Mouse (Mus musculus) left cerebral cortex, adult 8-10 months (tissue): ENCODE measurements around the gene Saysd1. TPM values are rescaled to one million over a fixed set of nuclear protein-coding genes. Genes with fewer than 3 reads are reported as not detected.

Experiments
- DNase-seq, 2 experiments: peaks; one replicate each; pipeline ENCODE4 v3.0.0; 2022; ENCODE audit warnings: low spot score in 2 of 2
- total RNA-seq, 4 experiments: library from RNA; stranded (reverse); gene quantifications; 2 replicates each; pipeline ENCODE4 v1.2.4; 2022

Gene Saysd1
- total RNA-seq, 4 experiments from 2014 or later, result 3.3 to 4.4 (median 4.0) TPM

DNA sequence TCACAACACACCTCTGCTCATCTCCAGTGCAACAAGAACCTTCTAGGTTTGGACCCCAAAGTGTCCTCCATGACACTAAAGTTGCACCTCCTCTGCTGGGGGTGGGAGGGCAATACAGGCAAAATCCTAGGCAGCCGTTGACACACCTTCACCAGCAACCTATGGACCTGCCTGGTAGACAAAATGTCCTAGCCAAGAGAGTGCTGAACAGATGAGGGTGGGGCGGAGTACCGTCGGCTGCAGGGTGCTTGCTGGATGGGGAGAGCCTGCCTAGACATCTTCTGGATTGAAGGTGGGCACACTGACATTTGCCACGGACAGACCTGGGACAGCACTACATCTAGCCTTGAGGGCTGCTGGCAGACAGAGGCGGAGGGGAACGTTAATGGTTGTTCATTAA lies 26.1 kb upstream of the Saysd1 start:
- no peak for DNase-seq

DNA sequence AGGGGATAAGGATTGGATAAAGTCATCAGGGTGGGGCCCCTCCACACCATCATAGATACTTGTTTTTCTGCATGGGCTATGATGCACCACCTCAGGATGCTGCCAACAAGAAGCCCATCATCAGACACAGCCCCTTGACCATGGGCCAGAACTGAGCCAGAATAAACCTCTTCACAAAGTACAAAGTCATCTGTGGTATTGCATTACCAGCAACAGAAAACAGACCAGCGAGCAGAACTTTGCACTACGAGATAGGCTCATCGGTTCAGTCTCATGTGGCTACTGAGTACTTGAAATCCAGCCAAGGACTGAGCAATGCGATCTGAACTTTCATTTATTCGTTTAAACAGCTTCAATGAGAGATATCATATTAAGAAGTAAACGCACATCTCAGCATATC lies 24.4 kb upstream of the Saysd1 start:
- no peak for DNase-seq

DNA sequence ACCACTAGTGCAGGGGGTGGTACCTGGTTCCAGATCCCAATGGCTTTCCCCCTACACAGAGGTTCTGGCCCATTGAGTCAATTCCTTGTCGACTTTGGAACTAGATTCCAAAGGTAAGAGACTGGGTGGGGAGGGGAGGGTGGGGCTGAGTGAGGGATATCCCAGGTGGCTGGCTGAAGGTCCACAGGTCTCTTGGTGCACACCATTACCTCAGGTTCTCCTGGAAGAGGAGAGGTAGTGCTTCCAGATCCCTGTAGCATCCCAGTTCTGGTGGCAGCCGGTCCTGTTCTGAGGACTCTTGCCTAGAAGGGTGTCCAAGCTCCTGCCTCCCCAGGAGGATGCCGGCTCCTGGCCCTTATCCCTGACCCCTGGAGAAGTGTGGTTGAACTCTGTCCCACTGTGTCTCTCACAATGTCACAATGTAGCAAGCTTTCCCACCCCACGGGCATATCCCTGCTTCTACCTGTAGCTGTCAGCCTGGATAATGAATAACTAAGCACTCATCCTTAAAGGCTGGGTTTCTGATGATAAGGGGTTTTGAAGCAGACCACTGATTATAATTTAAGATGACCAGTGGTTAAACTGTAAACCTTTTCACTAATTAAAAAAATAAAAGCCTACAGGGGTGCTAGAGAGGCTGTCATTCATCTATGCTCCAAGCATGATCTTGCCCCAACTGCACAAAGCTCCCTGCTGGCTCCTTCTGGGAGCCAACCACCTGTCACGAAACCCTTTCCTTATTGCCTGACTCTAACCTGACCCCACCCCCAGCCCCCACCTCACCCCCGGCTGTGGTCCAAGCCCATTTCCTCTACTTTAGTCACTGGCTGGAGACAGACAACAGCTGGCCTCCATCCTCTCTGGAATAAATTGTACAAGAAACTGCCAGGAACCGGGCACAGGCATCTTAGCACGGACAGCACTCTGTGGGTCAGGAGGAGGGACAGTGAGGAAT lies 20.7 kb upstream of the Saysd1 start:
- no peak for DNase-seq

DNA sequence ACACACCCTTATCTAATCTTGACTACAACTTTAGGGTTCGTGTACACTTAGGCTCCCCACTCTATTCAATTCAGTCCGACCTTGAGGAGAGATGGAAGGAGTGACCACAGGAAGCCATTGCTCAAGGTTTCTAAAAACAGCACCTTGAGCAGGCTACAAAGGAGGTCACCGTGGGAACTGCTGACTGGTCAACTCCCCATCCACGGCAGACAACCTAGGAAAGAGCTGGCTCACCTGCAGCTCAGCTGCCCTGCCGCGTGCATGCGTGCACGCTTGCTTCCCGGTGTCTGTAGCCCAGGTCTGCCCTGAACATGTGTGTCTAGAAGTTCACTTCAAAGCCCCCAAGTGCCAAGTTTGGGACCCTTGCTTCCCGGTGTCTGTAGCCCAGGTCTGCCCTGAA lies 19.3 kb upstream of the Saysd1 start:
- no peak for DNase-seq

DNA sequence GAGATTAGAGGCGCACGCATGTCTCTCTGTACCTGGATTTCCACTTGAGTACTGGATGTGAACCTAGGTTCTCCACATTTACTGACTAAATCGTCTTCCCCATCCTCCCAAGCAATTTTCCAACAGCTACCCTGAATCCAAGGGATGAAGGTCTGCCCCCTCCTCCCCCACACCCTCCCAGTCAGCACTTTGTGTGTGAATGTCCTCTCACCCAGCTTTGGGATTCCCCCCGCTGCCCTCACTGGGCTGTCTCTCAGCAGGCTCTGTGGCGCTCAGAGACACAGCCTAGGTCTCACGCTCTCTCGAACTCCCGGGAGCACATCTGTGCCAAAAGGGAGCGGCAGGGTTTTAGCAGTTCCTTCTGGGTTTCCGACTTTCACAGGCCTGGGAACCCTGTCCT lies 17.4 kb upstream of the Saysd1 start:
- no peak for DNase-seq

DNA sequence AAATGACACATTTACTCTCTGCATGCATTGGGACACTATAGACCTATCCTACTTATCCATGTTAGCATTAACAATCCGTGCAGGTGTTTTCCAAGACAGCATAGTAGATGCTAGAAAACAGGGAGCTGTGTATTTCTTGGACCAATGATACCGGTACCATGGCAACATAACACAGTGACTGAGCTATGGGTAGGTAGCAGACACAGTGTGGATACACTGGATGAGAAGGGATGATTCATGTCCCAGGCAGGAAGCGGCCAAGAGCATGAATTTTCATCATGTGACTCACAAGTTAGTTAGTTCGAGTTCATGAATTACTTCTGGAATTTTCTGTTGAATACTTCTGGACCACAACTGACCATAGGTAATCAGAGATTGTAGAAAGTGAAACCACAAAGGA lies 16.6 kb upstream of the Saysd1 start:
- no peak for DNase-seq

DNA sequence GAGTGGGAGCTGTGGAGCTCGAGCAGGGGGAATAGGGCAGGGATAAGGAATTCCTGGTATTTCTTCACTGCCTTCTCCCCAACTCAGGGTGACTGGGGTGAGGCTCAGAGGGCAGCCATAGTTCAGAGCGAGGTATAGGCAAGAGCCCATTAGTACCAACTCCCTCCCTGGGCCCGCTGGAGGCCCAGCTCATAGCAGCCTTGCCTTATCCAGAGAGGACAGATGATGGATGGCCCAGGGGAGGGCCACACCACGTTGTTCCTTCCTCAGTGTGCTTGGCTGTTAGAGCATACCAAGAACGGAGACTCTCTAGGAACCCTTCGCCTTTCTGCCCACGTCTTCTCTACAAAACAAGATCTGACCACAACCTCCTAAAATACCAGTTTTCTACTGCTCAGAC lies 15.9 kb upstream of the Saysd1 start:
- DNase-seq, result no peak

DNA sequence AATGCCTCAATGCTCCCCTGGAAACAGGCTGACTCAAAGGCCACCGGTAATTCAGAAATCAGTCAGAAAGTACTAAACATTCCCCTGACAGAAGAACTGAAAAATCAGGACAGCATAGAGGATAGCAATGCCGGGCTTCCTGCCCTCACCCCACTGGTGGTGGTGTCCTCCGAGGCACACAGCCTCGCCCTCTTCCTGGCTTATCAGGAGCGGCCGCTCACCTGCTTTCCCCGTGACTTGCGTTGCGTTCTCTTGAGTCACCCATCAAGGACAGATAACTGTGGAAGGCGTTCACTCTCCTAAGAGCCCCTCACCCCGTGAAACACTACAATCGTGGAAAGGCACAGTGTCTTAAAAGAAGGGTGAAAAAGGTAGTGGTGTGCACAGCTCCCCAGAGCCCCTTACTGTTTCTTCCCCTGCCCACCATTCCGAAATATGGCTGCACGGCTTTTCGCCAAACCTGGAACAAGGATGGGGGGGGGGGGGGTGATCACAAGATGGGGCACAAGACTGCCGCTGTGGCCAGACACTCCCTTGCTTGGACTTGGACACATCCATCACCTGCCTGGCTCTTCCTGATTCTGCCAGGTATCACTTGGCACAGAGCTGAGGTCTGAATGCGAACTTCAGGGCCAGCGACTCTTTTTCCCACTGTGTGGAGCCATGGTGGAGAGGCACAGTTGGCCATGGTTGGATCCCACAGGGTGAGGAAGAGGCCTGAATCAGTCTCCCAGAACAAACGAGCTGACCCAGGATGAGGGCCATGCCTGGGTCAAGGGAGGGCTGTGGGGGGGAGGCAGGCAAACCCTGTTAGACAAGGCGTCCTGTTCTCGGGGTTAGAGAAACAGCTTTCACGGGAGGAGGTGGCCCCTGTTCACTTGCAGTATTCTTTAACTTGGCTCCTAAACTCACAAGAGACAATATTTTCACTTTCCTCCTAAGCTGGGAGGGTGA lies 11.1 kb upstream of the Saysd1 start:
- DNase-seq, result no peak

DNA sequence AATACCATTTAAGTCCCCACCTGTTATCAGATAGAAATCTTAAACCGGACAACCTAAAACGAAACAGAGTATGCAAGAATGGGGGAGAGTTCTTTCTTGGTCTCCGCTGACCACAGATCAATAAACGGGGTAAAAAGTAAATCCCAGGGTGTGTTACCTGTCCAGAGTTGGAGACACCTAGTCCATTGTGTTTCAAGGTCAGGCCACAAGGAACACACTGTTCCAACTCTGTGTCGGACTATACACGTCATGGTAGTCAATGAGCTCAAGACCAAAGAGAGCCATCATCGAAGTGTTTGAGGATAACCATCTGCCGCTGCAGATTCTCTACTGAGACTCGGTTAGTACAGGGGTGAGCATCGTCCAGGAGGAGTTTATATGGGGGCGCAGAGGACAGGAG lies 10.2 kb upstream of the Saysd1 start:
- no peak for DNase-seq

DNA sequence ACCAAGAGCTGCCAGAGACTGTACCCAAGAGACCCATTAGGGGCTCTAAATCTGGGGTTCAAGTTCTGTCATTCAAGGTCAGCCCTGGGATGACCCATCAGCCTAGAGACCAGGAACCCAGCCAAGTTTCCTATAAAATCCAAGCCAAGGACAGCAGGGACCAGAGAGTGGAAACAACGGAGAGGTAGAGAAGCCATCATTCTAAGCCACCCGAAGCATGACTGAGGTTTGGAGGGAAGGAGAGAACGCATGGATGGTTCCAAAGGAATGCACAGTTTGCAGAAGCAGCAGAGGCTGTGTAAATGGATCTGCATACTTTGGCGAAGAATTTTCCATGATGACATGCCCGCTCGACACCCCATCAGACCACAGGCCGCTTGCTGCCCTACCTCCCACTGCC lies 9.5 kb upstream of the Saysd1 start:
- DNase-seq, result no peak

DNA sequence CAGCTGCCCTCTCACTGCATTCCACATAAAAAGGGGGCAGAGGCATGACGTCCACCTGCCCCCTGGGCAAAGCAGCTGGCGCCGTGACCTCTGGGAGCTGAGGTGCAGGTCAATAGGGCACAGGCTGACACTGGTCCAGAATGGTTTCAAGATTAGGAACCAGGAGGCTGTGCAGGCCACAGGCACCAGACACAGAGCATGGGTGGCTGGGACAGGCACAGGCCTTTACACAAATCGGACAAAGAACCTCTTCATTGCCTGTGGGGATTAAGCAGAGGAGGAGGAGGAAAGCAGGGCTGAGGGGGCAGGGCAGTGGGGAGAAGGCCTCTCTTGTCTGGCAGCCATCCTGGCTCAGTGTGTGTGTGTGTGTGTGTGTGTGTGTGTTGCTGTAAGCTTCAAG lies 5.8 kb upstream of the Saysd1 start:
- peak; percentile 5 to 45 for DNase-seq

DNA sequence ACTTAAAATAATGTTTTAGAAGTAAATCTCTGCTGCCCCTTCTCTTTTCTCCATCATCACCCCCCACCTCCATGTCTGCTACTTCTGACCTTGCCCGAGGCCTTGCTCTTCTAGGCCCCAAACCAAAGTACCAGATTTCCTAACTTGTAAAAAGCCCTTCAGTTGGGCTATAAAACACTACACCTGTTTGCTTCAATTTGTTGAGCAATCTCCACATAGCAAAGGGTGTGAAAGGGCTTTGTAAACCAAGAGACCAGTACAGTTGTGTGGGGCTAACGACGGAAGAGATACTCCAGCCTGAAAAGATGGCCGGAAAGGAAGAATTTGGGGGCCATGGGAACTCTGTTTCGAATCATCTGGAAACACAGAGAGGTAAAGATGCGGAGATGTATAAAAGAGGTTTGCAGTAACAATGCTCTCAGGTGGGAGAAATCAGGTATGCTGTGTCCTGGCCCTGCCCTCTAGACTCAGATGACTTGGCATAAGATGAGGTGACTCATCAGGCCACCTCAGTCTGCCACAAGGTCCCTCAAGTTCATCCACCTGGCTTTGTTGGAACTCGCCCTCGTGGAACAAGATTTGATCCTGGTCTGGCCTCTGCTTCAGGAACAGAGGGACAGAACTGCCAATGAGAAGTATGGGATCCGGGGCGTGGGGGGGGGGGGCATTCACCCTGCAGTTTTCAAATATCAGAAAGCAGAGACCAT lies 3.2 kb downstream of the Saysd1 start:
- no peak for DNase-seq

DNA sequence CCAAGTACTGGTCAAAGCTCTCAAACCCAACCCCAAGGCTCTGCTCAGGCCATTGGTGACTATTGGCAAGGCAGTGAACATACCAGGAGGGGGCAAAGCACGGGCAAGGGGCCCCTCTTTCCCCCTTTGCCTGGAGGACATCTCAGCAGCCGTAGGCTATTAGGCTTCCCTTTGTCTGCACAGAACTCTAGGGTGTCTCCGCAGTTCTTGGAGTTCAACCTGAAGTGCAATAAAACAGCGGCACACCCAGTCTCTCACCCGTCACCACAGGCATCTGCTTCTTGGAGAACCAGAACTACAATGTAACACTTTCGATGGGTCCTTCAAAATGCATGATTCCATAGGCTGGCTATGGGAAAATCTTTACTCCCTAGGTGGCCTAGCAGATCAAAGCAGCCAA lies 10.2 kb downstream of the Saysd1 start:
- no peak for DNase-seq

DNA sequence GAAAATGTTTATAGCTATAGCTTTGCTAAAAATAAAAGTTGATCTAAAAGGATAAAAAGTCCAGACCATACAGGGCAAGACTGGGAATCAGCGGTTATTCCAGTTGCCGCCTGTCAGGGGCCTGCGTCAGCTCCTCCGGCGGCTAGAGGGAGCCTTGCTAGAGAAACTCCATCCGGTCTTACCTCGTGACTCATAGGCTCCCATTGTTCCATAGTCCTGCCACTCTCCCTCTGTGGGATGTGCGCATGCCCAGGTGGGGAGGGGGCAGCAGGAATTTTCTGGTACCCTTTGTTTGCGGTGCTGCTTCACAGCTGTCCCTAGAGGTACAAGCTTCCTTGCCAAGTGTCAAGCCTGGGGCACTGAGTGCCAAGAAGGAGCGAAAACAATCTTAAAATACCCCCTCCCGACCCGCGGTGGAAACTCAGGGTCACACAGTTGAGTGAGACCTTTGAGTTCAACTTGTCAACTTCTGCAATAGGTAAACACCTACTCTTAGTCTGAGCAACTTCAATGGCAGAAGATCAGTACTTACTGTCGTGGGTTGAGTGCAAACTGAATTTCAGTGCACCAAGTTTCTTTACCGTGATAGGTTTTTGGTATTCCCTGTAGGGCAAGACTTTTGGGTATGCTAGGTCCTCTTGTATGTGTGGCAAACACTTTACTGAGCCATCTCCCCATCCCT lies 10.8 kb downstream of the Saysd1 start:
- DNase-seq, result no peak

DNA sequence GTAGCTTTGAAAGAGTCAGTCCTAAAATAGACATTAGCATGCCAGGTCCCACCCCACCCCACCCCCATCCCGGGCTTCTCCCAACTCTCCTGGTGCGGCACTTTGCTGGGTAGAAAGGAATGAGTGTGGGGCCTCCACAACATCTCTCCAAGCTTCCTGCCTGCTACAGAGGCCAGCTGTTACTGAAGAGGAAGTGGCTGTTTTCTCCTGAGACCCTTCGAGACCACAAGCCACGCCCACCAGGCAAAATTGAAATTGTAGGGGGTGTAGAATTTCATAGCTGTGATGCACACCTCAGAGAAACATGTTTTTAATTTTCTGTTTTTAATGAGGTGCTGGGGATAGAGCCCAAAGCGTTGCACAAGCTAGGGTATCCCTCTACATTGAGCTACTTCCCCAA lies 17.5 kb downstream of the Saysd1 start:
- DNase-seq, result no peak

DNA sequence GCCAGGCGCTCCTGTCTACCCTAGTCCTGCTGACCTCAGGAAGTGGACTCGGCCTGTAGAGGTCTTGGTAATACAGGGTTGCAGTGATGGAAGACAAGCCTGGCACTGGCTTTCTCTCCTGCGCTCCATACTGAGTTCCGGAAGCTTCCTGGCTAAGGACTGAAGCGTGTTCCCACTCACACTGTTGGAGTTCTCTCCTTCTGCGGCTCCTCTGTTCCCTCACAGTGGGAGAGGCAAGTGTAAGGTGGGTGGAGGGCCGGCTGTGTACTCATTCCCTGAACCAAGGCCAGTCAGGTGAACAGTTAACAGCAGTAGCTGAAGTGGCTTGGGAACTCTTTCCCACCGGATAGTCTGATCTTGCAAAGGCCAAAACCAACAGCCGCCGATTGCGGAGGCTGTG lies 18.3 kb downstream of the Saysd1 start:
- no peak for DNase-seq

DNA sequence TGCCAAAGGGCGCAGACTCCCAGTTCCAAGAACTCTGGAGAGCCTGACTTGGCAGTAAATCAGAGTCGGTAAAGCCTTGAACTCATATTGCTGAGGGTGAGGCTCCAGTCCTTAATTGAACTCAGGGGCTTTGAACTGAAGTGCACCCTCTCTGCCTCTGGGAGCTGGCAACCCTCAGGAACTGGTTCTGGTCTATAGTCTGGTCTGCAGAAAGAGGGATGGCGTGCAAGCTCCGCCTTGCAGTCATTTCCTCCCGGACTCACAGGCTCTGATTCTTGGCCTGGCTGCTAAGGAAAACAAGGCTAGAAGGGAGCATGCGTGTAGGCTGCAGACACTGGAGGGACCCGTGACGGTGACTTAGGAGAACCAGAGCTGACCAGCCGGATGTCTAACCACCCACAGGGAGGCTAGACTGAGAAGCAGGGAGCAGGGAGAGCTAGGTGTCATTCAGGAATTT lies 22.2 kb downstream of the Saysd1 start:
- DNase-seq, result no peak

DNA sequence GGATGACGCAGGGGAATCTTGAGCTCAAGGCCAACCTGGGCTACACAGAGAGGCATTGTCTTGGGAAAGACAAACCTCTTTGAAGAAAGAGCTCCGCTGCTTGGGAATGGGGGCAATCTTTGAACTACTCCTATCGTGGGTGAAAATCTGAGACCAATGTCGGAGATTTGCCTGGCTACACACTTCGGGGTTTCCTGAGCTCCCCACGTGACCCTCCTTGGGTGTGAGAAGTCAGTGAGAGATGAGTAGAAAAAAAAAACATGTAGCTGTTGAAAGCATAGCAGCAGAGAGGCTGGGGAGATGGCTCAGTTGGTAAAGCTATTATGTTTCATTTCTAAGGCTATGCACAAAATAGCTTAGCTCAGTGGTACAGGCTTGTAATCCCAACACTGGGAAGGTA lies 23.4 kb downstream of the Saysd1 start:
- DNase-seq, result no peak

DNA sequence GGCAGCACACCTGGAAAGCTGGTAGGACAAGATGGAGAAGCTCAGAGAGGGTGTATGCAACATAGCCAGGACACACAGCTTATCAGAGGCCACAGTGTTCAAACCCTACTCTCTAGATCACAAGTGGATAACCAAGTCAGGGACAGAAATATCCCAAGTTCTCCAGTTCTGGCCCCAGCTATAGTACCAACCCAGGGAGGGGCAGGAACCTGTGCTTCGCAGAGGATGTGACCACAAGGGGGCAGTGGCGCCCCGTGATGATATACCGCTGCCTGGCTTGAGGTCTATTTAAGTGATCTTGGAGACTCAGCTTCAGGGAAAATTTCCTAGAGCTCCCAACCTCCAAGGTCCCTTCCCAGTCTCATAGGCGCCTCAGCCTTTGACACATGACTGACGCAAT lies 24.4 kb downstream of the Saysd1 start:
- peak; percentile 57 to 82 for DNase-seq

DNA sequence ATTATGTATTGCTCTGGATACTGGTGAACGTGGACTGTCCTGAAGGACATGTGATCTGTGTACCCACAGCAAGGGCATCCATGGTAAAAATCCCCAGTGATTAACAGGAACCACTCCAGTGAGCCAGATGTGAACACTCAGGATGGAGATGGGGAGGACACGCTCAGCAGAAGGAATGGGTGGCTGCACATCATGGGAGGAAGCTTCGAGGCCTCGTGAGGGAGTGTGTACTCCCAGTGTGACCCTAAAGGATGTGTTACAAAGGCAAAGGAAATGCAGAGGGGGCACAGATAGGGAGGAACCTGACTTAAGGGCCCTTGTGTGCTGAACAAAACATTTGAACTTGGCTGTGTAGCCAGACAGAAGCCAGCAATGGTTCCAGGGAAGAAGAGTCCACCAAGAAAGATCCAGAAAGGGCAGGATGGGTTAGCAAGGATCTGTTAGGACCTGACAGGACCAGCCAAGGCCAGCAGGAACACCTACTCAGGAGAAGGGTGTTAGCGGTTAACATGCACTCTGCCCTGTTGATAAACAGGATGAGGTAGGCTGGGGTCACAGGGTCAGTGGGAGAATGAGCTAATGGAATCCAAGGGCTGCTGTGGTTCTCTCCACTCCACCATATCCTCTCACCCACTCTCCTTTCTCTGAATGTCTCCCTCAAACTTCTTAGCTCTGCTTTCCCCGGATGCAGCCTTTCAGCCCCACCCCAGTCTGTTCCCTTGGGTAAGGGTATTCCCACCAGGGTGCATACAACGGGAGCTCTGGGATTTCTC lies 25.0 kb downstream of the Saysd1 start:
- no peak for DNase-seq
